Mouse (Mus musculus): ENCODE measurements around the gene Ndufv3.

DNA sequence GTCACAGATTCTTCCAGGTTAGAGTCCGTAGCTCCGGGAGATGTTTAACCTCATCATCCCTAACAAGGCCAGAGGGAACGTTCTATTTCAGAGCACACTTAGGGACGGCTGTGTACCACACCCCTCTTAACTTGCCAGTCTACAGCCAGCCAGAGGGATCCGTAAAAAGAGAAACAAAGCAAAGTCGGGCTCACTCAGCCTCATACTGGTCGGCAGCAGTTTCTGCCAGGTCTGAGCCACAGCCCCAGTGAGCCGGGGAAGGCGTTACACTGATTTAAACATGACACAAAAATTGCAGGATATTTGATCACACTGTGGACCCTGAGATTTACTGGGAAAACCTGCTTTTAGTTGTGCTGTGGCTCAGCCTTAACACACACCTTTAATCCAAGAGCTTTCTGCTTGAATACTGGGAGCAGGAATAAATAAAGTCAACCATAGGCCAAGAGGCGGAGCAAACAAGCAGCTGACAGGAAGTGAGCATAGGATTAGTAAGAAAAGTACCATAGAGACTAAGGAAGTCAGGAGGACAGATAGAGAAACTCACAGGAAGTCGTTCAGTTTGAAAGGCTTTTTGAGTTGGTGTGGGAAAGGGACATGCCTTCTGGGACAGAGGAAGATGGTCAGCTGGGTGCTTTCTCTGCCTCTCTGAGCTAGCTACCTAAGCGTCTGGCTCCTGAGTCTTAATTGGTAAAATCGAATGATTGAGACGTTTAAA is 11.7 kb downstream of the Ndufv3 start:
- TF ChIP-seq CTCF (conservative IDR thresholded peaks at IDR 0.05; ENCODE audit: low read length) (no peak), NANOG (IDR thresholded peaks at IDR 0.05; ENCODE audit: borderline replicate concordance, low read length) (no peak)

All from E14TG2a.4 (cell line).